Comparison of ENCODE assay signal across 17 mouse cellular contexts in the genomic region with DNA sequence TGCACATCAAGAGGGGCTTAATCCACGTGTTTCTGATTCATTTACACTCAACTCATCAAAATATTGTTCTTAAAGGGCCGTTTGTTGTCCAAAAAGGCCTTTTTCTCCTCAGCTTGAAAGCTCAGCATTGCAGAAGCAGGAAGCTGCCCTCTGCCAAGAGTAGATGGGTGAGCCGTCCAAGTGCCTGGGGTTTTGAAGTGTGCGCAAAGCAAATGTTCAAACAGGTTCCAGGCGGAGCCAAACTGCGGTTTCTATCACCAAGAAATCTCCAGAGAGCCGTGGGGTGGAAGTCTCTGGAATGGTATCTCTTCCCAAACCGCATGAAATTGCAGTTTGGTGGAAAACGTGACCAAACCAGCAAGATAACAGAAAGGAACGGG.
DNase-seq lines count a peak whose midpoint lies in the region; ATAC-seq and TF ChIP-seq lines count a peak whose summit lies in the region.
"Had no signal": no experiment of that assay in that cellular context is flagged by ENCODE, and none has a peak within 500 bp of the region (broad histone marks: within the 10 kb centered on the region; RNA-seq: fewer than 3 reads in every experiment).

No protein-coding gene starts in this region.

- 47% methylated on average over 10 of the region's 10 CpGs for WGBS in limb, embryonic 12.5 days

- H3K27ac ChIP-seq in limb, embryonic 12.5 days, result peak overlapping the region; percentile 43
- H3K27ac ChIP-seq: forebrain, embryonic 10.5 days; heart, embryonic 15.5 days; hindbrain, embryonic 12.5 days; intestine, embryonic 15.5 days; liver, embryonic 14.5 days had no signal

- H3K4me3 ChIP-seq in limb, embryonic 12.5 days (replicated peaks), result no peak overlapping the region
- H3K4me3 ChIP-seq: forebrain, embryonic 10.5 days; heart, embryonic 15.5 days; hindbrain, embryonic 12.5 days; intestine, embryonic 15.5 days had no signal

- peak; percentile 14 to 48 for DNase-seq in cerebellum, postnatal 25 days
- no peak for DNase-seq in cerebellum, postnatal 4 days (ENCODE audit: low spot score in 2 of 2)
- DNase-seq in brain, embryonic 14.5 days (ENCODE audit: low read depth), result peak; percentile 10
- peak; percentile 51 for DNase-seq in lung, postnatal 10 days
- DNase-seq in kidney, adult 18-20 months, result no peak
- no peak for DNase-seq in adrenal gland, postnatal 10 days
- no peak for DNase-seq in left cerebral cortex, adult 18-20 months (ENCODE audit: low spot score in 2 of 2)
- DNase-seq: cerebellum, adult 11 months; heart, adult 18-20 months; kidney, postnatal 10 days; thymus, postnatal 4 days had no signal

- ATAC-seq in limb, embryonic 12.5 days (ENCODE audit: insufficient number of reproducible peaks, insufficient read depth, low FRiP score, low TSS enrichment, low read depth), result no peak
- ATAC-seq: intestine, embryonic 15.5 days had no signal

- peaks cover 18% of the 10 kb centered on the region for H3K4me1 ChIP-seq in limb, embryonic 12.5 days (replicated peaks)
- H3K4me1 ChIP-seq: heart, embryonic 15.5 days; hindbrain, embryonic 12.5 days had no signal

- TF ChIP-seq POLR2A in brain, embryonic 14.5 days (IDR thresholded peaks at IDR 0.05; ENCODE audit: borderline replicate concordance, extremely low read depth, insufficient read depth, insufficient read length, poor library complexity, severe bottlenecking), result no peak

- H3K27me3 ChIP-seq in limb, embryonic 12.5 days, result peaks cover 75% of the 10 kb centered on the region
- H3K27me3 ChIP-seq: heart, embryonic 15.5 days; hindbrain, embryonic 12.5 days; intestine, embryonic 15.5 days had no signal

- H3K9ac ChIP-seq in limb, embryonic 12.5 days (replicated peaks), result no peak overlapping the region
- H3K9ac ChIP-seq: heart, embryonic 15.5 days; hindbrain, embryonic 12.5 days; intestine, embryonic 15.5 days; liver, embryonic 14.5 days had no signal

- no peaks in the 10 kb centered on the region for H3K9me3 ChIP-seq in limb, embryonic 12.5 days
- H3K9me3 ChIP-seq: forebrain, embryonic 10.5 days; heart, embryonic 15.5 days; hindbrain, embryonic 12.5 days; intestine, embryonic 15.5 days had no signal

- no peaks in the 10 kb centered on the region for H3K36me3 ChIP-seq in limb, embryonic 12.5 days
- H3K36me3 ChIP-seq: forebrain, embryonic 10.5 days; heart, embryonic 15.5 days; hindbrain, embryonic 12.5 days; intestine, embryonic 15.5 days had no signal

- TF ChIP-seq CTCF in brain, embryonic 14.5 days (IDR thresholded peaks at IDR 0.05; ENCODE audit: borderline replicate concordance, extremely low read depth, insufficient read depth, insufficient read length), result no peak

- H3K4me2 ChIP-seq in limb, embryonic 12.5 days, result peak overlapping the region; percentile 35
- H3K4me2 ChIP-seq: heart, embryonic 15.5 days; hindbrain, embryonic 12.5 days; intestine, embryonic 15.5 days had no signal

Comparison
In these comparisons a context has a peak if more than half of its experiments do, and no peak if none do; other contexts are left out.
1. DNase-seq: peak in cerebellum, postnatal 25 days (2 of 2), brain, embryonic 14.5 days (single experiment) and lung, postnatal 10 days (single experiment); none in cerebellum, postnatal 4 days (0 of 2), kidney, adult 18-20 months (single experiment), adrenal gland, postnatal 10 days (single experiment) and left cerebral cortex, adult 18-20 months (0 of 2).